Mouse (Mus musculus) kidney, embryonic 14.5 days (tissue): ENCODE measurements around the gene Acap1. TPM values are rescaled to one million over a fixed set of nuclear protein-coding genes. Genes with fewer than 3 reads are reported as not detected.
A peak's percentile ranks its signal among the peaks of the same experiment; 100 is the strongest.

Experiments
- ATAC-seq: fragments of 200-750 bp; cut with Nextera tagmentation; 2 replicates; pipeline ENCODE4 v1.8.0; 2017; ENCODE audit warnings: moderate number of reproducible peaks, mild to moderate bottlenecking, moderate TSS enrichment, moderate library complexity; ENCODE audit not compliant: low FRiP score, low TSS enrichment
- H3K27ac ChIP-seq: fragments of 300-500 bp; sonication (generic); 2 replicates; pipeline ENCODE4 v1.5.1; 2014; ENCODE audit warnings: low read depth, mild to moderate bottlenecking, low read length, moderate library complexity, mixed read lengths
- H3K27me3 ChIP-seq: fragments of 300-500 bp; sonication (generic); 2 replicates; pipeline ENCODE4 v1.6.1; 2014; ENCODE audit warnings: mild to moderate bottlenecking, low read length; ENCODE audit not compliant: control insufficient read depth, insufficient read depth
- H3K36me3 ChIP-seq: fragments of 300-500 bp; sonication (generic); 2 replicates; pipeline ENCODE4 v1.6.1; 2014; ENCODE audit warnings: low read length, mixed read lengths; ENCODE audit not compliant: control insufficient read depth, insufficient read depth
- H3K4me1 ChIP-seq: fragments of 300-500 bp; sonication (generic); 2 replicates; pipeline ENCODE4 v1.6.1; 2014; ENCODE audit warnings: low read length, mixed read lengths; ENCODE audit not compliant: control insufficient read depth, insufficient read depth
- H3K4me2 ChIP-seq: fragments of 300-500 bp; sonication (generic); replicated peaks from 2 replicates; pipeline ENCODE4 v1.6.1; 2014; ENCODE audit warnings: low read depth, mild to moderate bottlenecking, low read length
- H3K4me3 ChIP-seq: fragments of 300-500 bp; sonication (generic); 2 replicates; pipeline ENCODE4 v1.5.1; 2014; ENCODE audit warnings: mild to moderate bottlenecking, low read length
- H3K9ac ChIP-seq: fragments of 300-500 bp; sonication (generic); 2 replicates; pipeline ENCODE4 v1.6.1; 2014; ENCODE audit warnings: low read depth, mild to moderate bottlenecking, low read length, moderate library complexity
- H3K9me3 ChIP-seq: fragments of 300-500 bp; sonication (generic); 2 replicates; pipeline ENCODE4 v1.6.1; 2016; ENCODE audit warnings: low read length; ENCODE audit not compliant: control insufficient read depth
- WGBS: fragments of 180-500 bp; shearing (Covaris S2); extraction: QIAGEN DNeasy Blood & Tissue Kit; methylation state at CpG from one replicate; pipeline ENCODE4 v1.1.7; 2014; 5-methylcytosine and 5-hydroxymethylcytosine counted together
- polyA plus RNA-seq: library from polyadenylated mRNA; unstranded; fragments of >200 nt; fragmentation: Nextera tagmentation; extraction: Ambion mirVana; gene quantifications from 2 replicates; pipeline ENCODE4 v1.2.1, GENCODE M21; 2014

Gene Acap1
- polyA plus RNA-seq, 1 experiment from 2014 or later, result 0.28 TPM

GRCm38 (mm10) chr11:69846738-69847688, 48.3 kb downstream of the Acap1 start:
- no peaks in the 10 kb centered on the region for H3K9me3 ChIP-seq
- no peaks in the 10 kb centered on the region for H3K27me3 ChIP-seq
- 7% methylated on average over 37 of the region's 37 CpGs for WGBS
- H3K4me3 ChIP-seq, result peak overlapping the region; percentile 80
- H3K4me1 ChIP-seq, result peaks cover 8% of the 10 kb centered on the region; the same call in 1 of the 2 replicates
- peaks cover 39% of the 10 kb centered on the region for H3K36me3 ChIP-seq
- H3K4me2 ChIP-seq, result peak overlapping the region; percentile 82
- peak overlapping the region; percentile 86 for H3K9ac ChIP-seq
- peak; percentile 45 for ATAC-seq
- H3K27ac ChIP-seq, result peak overlapping the region; percentile 97

DNA sequence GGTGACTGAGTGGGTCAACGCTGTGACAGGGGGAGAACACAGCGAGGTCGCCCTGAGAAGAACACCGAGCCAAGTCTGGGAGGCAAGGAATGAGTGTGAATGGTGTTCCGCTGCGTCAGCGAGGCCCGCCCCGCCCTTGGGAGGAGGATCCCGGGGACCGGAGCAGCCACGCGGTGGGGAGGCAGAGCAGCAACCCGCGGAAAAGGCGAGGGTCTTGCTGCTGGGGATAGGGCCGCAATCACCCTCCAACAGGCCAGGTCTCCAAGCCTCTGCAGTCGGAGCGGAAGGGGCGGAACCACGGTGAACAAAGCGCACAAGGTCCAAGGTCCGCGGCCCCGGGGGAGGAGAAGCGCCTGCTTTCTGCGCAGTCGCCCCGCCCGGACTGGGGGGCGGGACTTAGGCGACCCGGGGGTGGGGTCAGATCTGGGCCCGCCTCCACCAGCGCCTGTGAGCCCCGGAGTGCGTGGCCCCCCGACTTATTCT, 49.1 kb downstream of the Acap1 start, which contains the start of gene Plscr3:
Gene Plscr3 (plus strand): TSS at position 179 of the 483 bp plus-strand sequence.
- peak; percentile 94 for ATAC-seq
- peaks cover 8% of the 10 kb centered on the region; the same call in 1 of the 2 replicates for H3K4me1 ChIP-seq
- peak within 1 kb of the TSS; percentile 80 for H3K4me3 ChIP-seq
- H3K27ac ChIP-seq, result peak within 1 kb of the TSS; percentile 97
- no peaks in the 10 kb centered on the region for H3K27me3 ChIP-seq
- H3K4me2 ChIP-seq, result peak within 1 kb of the TSS; percentile 82
- peak within 1 kb of the TSS; percentile 86 for H3K9ac ChIP-seq
- no peaks in the 10 kb centered on the region for H3K9me3 ChIP-seq
- peaks cover 32% of the 10 kb centered on the region for H3K36me3 ChIP-seq
- WGBS, result under 1% methylated on average over 38 of the region's 38 CpGs

- ATAC-seq, result no peak
- Histone ChIP-seq H3K9me3 (no peaks in the 10 kb centered on the region), H3K27me3 (0 out of 2 replicates have a peak, but pooled peaks cover 2% of the 10 kb centered on the region), H3K4me1 (peaks cover 42% of the 10 kb centered on the region), H3K4me2 (peak overlapping the region; percentile 98), H3K36me3 (no peaks in the 10 kb centered on the region), H3K27ac (peak overlapping the region; percentile 83), H3K9ac (peak overlapping the region; percentile 63), H3K4me3 (peak overlapping the region; percentile 73)
- 2% methylated on average over 7 of the region's 7 CpGs for WGBS
These were observed 56.6 kb downstream of the Acap1 start for GRCm38 (mm10) chr11:69838714-69839104.

DNA sequence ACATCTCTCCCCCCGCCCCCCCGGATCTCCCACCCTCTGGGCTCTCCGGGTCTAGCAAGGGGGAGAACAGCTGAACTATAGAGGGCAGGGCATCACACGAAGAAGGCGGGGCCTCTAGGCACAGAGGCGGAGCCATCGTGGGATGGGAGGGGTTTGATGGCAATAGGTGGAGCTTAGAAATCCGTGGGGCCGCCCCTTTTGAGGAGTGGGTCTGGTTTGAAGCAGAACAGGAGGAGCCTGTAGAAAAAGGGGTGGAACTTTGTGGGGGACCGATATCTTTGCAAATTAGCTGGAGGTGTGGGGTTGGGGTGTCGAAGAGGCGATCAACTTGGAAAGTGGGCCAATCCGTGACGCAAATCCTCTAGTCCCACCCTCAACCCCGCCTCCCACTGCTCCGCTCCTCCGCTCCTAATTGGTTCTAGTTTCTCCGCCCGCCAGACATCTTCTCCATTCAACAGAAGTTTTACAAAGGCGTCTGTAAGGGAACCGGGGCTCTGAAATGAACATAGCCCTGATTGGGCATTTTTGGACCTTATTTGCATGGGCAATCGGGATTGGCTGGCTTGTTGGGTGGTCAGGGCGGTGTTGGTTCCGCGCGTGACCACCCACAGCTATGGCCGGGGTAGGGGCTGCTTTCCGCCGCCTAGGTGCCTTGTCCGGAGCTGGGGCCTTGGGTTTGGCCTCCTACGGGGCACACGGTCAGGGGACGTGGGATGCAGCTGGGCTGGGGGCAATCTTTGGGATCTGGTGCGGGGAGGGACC, 57.2 kb downstream of the Acap1 start, which contains the start of gene Tmem256:
Gene Tmem256 (plus strand): TSS at position 563 of the 762 bp plus-strand sequence.
- Histone ChIP-seq H3K4me2 (peak within 1 kb of the TSS; percentile 98), H3K4me1 (peaks cover 46% of the 10 kb centered on the region), H3K4me3 (peak within 1 kb of the TSS; percentile 73), H3K27ac (peak within 1 kb of the TSS; percentile 83), H3K27me3 (0 out of 2 replicates have a peak, but pooled peaks cover 2% of the 10 kb centered on the region), H3K9ac (peak within 1 kb of the TSS; percentile 79), H3K36me3 (peaks cover 4% of the 10 kb centered on the region; the same call in 1 of the 2 replicates), H3K9me3 (no peaks in the 10 kb centered on the region)
- under 1% methylated on average over 34 of the region's 34 CpGs for WGBS
- peak; percentile 90 for ATAC-seq

DNA sequence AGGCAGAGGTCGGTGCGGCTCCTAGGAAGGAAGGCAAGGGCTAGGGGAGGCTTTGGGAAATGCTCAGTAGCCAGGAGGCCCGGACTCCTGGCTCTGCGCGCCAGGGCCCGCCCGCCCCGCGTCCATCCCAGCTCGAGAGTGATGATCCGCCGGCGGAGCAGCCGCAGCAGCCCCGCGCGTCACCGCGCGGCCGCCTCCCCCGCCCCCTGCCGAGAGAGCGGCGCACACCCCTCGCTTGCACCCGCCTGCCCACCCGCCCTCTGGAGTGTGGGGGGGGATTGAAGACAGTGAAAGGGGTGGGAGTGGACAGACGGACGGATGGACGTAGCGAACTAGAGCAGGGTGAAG, 57.8 kb downstream of the Acap1 start, which contains the start of gene Nlgn2:
Gene Nlgn2 (minus strand): TSS at position 181 of the 348 bp plus-strand sequence.
- Histone ChIP-seq H3K9ac (peak within 1 kb of the TSS; percentile 79), H3K36me3 (peaks cover 10% of the 10 kb centered on the region; the same call in 1 of the 2 replicates), H3K4me2 (peak within 1 kb of the TSS; percentile 98), H3K4me1 (peaks cover 46% of the 10 kb centered on the region), H3K27me3 (0 out of 2 replicates have a peak, but pooled peaks cover 2% of the 10 kb centered on the region), H3K4me3 (peak within 1 kb of the TSS; percentile 73), H3K9me3 (no peaks in the 10 kb centered on the region), H3K27ac (peak within 1 kb of the TSS; percentile 83)
- 0% methylated on average over 24 of the region's 32 CpGs for WGBS
- no peak for ATAC-seq

- H3K4me3 ChIP-seq, result peak overlapping the region; percentile 73
- H3K9ac ChIP-seq, result peak overlapping the region; percentile 79
- H3K27me3 ChIP-seq, result 0 out of 2 replicates have a peak, but pooled peaks cover 2% of the 10 kb centered on the region
- H3K36me3 ChIP-seq, result peaks cover 11% of the 10 kb centered on the region; the same call in 1 of the 2 replicates
- H3K4me1 ChIP-seq, result peaks cover 46% of the 10 kb centered on the region
- under 1% methylated on average over 39 of the region's 52 CpGs for WGBS
- H3K4me2 ChIP-seq, result peak overlapping the region; percentile 98
- ATAC-seq, result 0 out of 2 replicates have a peak, but pooled peaks have one; percentile 4
- peak overlapping the region; percentile 79 for H3K27ac ChIP-seq
- H3K9me3 ChIP-seq, result no peaks in the 10 kb centered on the region
These were observed 58.4 kb downstream of the Acap1 start for GRCm38 (mm10) chr11:69836703-69837576.

DNA sequence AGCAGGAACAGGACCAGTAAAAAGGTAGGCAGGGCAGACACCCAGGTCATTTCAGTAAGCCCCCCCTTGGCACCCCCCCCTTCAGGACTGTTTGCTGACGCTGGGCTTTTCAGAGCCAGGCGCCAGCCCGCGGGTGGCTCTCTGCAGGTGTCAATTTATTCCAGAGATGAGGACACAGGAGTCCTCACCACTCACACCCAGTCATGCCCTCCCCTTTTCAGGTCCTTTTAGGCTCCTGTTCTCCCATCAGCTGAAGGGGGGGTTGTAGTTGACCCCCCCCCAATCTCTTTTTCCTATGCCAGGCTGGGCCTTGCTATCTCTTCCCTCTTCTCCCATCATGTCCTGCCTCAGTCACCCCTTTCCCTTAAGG, 59.4 kb downstream of the Acap1 start:
- Histone ChIP-seq H3K9me3 (no peaks in the 10 kb centered on the region), H3K27me3 (0 out of 2 replicates have a peak, but pooled peaks cover 2% of the 10 kb centered on the region), H3K36me3 (peaks cover 17% of the 10 kb centered on the region; the same call in 1 of the 2 replicates), H3K4me2 (peak overlapping the region; percentile 98), H3K9ac (peak overlapping the region; percentile 79; the same call in 1 of the 2 replicates), H3K4me1 (peaks cover 46% of the 10 kb centered on the region), H3K27ac (no peak overlapping the region), H3K4me3 (peak overlapping the region; percentile 73)
- ATAC-seq, result no peak
- WGBS, result 20% methylated on average over 4 of the region's 4 CpGs
